Mouse (Mus musculus) lung, adult 2 months (tissue): ENCODE results near the gene Rbm15b.

Experiments used
- CTCF ChIP-seq: fragments of 200-500 bp; IDR thresholded peaks from 2 replicates; pipeline ENCODE4 v1.5.1; 2011; ENCODE audit warnings: mild to moderate bottlenecking, low read length, control low read depth; ENCODE audit not compliant: insufficient read depth
- POLR2A ChIP-seq: fragments of 200-500 bp; IDR thresholded peaks from 2 replicates; pipeline ENCODE4 v1.6.1; 2011; ENCODE audit warnings: low read depth, mild to moderate bottlenecking, control low read depth, low read length, borderline replicate concordance; ENCODE audit errors: extremely low read depth

DNA sequence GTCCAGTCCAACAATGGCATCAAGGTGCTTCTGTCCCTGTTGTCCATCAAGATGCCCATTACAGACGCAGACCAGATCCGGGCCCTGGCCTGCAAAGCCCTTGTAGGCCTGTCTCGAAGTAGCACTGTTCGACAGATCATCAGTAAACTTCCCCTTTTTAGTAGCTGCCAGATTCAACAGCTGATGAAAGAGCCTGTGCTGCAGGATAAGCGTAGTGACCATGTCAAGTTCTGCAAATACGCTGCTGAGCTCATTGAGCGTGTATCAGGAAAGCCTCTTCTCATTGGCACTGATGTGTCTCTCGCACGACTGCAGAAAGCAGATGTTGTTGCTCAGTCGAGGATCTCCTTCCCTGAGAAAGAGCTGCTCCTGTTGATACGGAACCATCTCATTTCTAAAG lies 29.2 kb downstream of the Rbm15b start:
- TF ChIP-seq CTCF (no peak), POLR2A (no peak)
